Mouse (Mus musculus) adrenal gland, adult (tissue): ENCODE data around the gene Gm17334.
A peak's percentile ranks its signal among the peaks of the same experiment; 100 is the strongest.

Experiments used
- DNase-seq, 2 experiments: peaks; one replicate each; pipeline ENCODE4 v3.0.0; 2022 to 2023; ENCODE audit warnings: low spot score in 1 of 2; ENCODE audit not compliant: inconsistent age in 2 of 2

Gene Gm17334

GRCm38 (mm10) chr11:53797386-53797920 is 24.5 kb upstream of the Gm17334 start:
- DNase-seq, result no peak

GRCm38 (mm10) chr11:53796409-53797151 is 23.6 kb upstream of the Gm17334 start:
- peak; percentile 80 to 88 for DNase-seq

- DNase-seq, result peak in 1 of 2 experiments; percentile 49
These were observed 22.8 kb upstream of the Gm17334 start for GRCm38 (mm10) chr11:53795813-53796212.

GRCm38 (mm10) chr11:53794671-53795557 is 21.9 kb upstream of the Gm17334 start:
- peak; percentile 57 to 68 for DNase-seq

- DNase-seq, result peak in 1 of 2 experiments; percentile 62
These were observed 21.0 kb upstream of the Gm17334 start for GRCm38 (mm10) chr11:53794015-53794414.

- peak in 1 of 2 experiments; percentile 52 for DNase-seq
These were observed 20.0 kb upstream of the Gm17334 start for GRCm38 (mm10) chr11:53792986-53793385.

GRCm38 (mm10) chr11:53789277-53789676 is 16.3 kb upstream of the Gm17334 start:
- peak in 1 of 2 experiments; percentile 80 for DNase-seq

GRCm38 (mm10) chr11:53788196-53788595 is 15.2 kb upstream of the Gm17334 start:
- peak; percentile 73 to 86 for DNase-seq

GRCm38 (mm10) chr11:53786058-53787031 is 13.4 kb upstream of the Gm17334 start:
- peak in 1 of 2 experiments; percentile 68 for DNase-seq

GRCm38 (mm10) chr11:53785311-53785936 is 12.4 kb upstream of the Gm17334 start:
- DNase-seq, result peak; percentile 14 to 57

- peak; percentile 13 to 44 for DNase-seq
These were observed 10.3 kb upstream of the Gm17334 start for GRCm38 (mm10) chr11:53783288-53783687.

GRCm38 (mm10) chr11:53781964-53782363 is 9.0 kb upstream of the Gm17334 start:
- peak in 1 of 2 experiments; percentile 36 for DNase-seq

GRCm38 (mm10) chr11:53781201-53781775 is 8.3 kb upstream of the Gm17334 start:
- no peak for DNase-seq

GRCm38 (mm10) chr11:53780262-53780661 is 7.3 kb upstream of the Gm17334 start:
- DNase-seq, result no peak

- DNase-seq, result peak; percentile 3 to 43
These were observed 6.8 kb upstream of the Gm17334 start for GRCm38 (mm10) chr11:53779808-53780207.

- DNase-seq, result no peak
These were observed 5.5 kb upstream of the Gm17334 start for GRCm38 (mm10) chr11:53778455-53778854.

GRCm38 (mm10) chr11:53777736-53778135 is 4.7 kb upstream of the Gm17334 start:
- no peak for DNase-seq

- peak in 1 of 2 experiments; percentile 60 for DNase-seq
These were observed 1.8 kb upstream of the Gm17334 start for GRCm38 (mm10) chr11:53774659-53775255.
